Mouse (Mus musculus) lung, postnatal 0 days (tissue): ENCODE data around the gene Jam3.

Source experiments
- CTCF ChIP-seq: IDR thresholded peaks from 2 replicates; pipeline ENCODE4 v1.5.1; 2016; ENCODE audit warnings: antibody characterized with exemption, mild to moderate bottlenecking
- EP300 ChIP-seq: IDR thresholded peaks from 2 replicates; pipeline ENCODE4 v1.6.1; 2016; ENCODE audit warnings: antibody characterized with exemption, mild to moderate bottlenecking, control low read depth

DNA sequence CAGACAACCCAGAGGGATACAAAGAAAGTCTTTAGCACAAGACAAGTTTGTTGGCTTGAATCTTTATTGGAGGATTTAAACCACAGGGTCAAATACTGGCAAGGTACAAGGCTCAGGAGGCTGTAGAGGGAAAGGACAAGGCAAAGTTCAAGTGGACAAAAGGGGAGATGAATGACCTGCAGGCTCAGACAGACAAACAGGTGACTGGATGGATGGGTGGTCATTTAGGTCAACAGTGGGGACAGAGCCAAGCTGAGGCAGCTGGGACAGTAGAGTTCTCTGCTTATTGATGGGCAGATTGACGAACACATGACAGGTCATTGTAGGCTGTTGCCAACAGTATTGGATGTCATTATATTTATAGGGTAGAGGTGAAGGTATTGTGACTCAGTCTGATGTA, 11.8 kb upstream of the Jam3 start:
- TF ChIP-seq CTCF (no peak), EP300 (no peak)
